Mouse (Mus musculus) Muller cell, postnatal 12 days (primary cell): ENCODE measurements around the gene Caly.

Experiments used
- DNase-seq: peaks from one replicate; pipeline ENCODE4 v3.0.0-alpha.2; 2015; ENCODE audit errors: inconsistent ontology term

Gene Caly

DNA sequence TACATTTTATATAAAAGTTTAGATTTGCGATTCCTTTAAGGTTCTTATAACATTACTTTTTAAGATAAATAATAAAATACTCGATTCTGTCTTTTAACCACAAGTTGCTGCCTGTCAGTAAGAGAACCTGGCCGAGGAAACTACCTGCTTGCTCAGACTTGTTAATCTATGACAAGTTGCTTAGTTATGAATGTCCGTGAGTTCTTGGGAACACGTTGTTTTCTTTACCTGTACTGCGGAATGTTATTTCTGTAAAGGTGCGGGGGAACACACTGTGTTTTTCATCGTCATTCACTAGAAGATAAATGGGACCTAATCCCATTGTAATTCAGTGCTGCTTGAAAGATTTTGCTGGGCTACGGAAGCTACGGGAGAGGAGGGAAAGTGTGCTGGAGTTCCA lies 8.3 kb upstream of the Caly start:
- no peak for DNase-seq

DNA sequence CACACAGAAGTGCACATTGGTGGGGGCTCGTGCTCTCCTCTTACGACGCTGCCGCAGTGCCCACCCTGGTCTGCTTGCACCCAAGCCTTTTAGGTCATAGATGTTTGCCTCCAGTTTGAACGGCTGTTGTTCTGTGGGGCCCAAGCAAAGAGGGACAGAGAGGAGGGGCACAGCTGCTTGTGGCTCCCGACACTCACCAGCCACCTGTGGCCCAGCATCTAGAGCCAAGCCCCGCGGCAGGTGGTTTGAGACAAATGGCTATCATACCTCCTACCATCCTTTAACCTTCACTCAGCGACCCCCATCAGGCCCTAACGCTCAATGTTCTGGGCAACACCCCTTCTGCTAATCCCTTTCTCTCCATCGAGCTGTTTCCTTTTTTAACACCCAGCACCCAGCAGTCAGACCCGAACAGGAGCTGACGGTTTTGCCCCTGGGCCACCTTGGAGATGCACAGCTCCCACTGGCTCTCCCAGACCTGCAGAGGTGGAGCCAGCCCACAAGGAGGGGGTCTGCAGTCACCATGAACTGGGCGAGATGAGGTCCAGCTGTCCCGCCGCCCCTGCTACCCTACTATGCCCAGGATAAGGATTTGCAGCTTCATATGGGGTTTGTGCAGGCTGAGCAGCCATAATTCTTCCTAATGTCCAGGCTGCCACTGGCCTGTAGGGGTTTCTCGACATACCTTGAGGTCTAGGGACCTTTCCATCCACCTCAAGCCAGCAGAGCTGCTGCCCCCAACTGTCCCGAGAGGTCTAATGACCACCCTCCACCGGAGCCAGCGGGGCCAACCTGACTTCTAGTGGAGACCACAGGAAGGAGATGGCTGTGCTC lies 723 bp downstream of the Caly start:
- DNase-seq, result no peak

DNA sequence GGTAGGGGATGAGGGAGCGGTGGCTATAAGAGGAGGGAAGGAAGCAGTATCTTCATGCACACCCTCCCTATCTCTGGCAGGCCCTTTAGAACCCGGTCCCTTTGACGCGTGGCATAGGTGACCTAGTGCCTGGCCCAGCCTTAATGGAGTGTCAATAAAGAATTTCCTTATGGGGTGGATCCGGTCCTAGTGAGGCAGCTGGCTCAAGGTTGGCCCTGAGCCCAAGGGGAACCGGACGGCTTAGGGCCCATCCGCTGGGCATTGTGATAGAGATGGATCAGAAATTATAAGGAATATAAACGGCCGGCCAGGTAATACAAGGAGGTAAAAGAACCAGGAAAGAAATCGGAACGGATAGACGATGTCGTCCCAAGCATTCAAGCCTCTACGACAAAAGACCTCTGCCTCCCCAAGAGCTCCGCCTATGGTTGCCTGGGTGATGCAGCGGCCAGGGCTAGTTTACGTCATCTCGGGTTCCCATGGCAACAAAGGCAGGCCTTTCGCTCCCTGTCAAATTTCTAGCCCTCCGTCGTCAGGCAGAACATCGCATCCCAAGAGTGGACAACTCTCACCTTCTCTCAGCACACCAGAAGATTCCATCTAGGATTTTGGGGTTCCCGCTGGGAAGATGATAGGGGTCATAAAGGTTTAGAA lies 1.7 kb downstream of the Caly start:
- peak; percentile 77 for DNase-seq

DNA sequence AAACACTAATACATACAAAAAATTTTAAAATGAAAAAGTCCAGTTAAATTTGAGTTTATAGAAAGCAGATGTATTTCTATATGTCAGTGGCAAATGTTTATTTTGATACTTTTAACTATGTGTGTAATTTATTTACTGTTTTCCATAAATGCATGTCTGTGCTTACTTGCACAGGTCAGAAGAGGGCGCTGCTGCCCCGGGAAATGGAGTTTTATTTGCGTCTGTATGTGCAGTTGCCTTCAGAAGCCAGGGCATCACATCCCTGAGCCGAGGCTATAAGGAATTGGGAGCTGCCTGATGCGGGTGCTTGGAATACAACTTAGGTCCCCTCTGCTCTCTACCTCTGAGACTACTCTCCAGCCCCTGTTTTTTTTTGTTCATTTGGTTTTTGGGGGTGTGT lies 3.6 kb downstream of the Caly start:
- peak; percentile 66 for DNase-seq

DNA sequence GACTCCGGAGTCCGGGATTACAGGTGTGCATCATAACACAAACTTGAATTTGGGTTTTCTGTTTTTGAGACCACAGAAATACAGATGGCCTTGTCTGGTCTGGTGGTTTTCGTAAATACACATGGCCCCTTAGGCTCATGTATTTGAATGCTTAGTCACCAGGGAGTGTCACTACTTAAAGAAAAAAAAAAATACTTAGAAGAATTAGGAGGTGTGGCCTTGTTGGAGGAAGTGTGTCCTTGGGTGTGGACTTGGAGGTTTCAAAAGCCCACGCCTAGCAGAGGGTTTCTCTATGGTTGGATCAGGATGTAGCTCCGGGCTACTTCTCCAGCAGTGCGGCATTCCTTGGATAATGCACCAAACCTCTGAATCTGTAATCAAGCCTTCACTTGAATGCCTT lies 4.7 kb downstream of the Caly start:
- no peak for DNase-seq

DNA sequence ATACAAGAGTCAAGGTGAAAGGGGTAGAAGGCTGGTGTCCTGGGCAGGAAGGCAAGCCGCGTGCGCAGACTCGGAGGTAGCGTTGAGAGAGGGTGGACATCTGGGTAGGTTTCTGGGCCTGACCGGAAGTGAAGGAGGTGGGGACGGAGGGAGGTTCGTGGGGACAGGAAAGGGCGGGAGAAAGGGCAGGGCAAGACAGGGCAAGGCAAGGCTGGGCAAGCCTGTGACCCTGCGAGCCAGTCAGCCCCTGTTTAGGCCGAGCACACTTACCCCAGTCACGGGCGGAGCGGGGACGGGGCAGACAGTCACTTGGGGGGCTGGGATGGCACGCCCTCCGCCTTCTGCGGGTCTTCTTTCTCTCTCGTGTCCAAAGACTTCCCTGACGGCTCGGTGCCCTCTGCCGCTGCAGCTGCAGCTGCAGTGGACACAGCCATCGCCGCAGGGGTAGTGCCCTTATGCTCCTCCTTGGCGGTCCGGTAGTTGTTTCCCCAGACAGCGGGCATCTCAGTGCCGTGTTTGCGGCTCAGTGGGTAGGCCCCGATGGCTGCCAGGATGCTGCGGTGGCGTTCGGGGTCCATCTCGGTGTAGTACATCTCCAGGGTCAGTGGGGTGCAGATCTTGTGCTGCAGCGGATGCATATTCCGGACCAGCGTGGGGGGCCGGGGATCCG lies 12.2 kb downstream of the Caly start:
- DNase-seq, result no peak

DNA sequence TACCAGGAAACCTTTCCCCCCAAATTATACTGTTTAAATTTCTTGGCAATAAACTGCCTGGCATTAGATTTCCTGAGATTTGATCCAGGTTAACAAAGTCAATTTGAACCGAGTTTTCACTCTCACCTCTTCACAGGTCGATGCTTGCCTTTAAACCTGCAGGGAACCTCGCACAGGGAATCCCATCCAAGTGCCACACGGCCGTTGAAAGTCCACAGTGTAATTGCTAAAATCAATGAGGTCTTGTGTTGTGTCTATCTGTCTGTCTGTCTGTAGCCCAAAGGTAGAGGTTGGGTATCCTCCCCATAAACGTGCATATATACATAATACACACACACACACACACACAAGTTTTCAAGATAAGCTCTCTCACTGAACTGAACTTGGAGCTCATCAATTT lies 15.0 kb downstream of the Caly start:
- no peak for DNase-seq

DNA sequence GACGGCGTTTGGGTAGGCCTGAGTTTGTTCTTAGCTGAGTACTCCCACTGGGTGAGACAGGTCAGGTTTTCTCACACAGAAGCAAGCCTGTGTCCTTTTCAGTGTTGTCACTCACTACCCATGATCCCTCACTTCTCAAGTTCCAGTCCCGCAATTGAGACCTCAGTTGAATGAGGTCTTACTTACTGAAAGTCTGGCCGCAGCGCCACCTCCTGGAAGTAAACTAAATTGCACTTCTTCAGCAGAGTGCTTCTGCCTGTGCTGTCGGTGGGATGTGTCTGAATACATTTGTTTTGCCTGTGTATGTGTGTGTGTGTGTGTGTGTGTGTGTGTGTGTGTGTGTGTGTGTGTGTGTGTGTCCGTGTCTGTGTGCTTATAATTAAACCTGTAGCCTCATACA lies 19.3 kb downstream of the Caly start:
- peak; percentile 43 for DNase-seq

DNA sequence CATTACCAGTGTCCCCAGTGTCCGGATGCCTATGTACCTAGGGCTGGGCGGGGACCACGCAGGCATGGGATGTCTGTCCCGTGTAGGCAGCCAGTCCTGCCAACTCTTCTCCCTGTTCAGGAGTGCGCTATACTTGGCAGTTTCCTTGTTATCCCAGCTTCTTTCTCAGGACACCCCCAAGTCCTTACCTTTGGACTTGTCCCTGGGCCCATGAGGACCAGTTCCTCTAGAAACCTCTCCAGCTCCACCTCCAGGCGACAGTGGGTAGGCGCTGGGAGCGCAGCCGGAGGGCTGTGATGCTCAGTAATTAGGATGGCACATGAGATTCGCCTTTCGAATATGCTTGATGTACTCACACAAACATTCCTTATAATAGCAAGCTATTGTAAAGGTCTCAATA lies 20.0 kb downstream of the Caly start:
- DNase-seq, result peak; percentile 22

DNA sequence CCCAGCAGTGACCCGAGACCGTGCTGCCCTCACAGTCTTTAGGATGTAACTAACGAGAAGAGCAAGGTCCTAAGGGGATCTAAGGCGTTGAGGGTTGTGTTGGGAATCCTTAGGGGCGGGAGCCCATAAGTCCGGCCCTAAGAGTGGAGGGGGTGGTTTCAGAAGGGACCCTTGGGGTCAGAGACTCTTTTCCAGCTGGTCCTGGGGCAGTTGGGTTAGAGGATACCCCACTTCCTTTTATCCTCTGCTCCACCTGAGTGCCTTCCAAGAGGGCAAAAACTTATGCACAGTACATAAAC lies 20.6 kb downstream of the Caly start:
- DNase-seq, result no peak

DNA sequence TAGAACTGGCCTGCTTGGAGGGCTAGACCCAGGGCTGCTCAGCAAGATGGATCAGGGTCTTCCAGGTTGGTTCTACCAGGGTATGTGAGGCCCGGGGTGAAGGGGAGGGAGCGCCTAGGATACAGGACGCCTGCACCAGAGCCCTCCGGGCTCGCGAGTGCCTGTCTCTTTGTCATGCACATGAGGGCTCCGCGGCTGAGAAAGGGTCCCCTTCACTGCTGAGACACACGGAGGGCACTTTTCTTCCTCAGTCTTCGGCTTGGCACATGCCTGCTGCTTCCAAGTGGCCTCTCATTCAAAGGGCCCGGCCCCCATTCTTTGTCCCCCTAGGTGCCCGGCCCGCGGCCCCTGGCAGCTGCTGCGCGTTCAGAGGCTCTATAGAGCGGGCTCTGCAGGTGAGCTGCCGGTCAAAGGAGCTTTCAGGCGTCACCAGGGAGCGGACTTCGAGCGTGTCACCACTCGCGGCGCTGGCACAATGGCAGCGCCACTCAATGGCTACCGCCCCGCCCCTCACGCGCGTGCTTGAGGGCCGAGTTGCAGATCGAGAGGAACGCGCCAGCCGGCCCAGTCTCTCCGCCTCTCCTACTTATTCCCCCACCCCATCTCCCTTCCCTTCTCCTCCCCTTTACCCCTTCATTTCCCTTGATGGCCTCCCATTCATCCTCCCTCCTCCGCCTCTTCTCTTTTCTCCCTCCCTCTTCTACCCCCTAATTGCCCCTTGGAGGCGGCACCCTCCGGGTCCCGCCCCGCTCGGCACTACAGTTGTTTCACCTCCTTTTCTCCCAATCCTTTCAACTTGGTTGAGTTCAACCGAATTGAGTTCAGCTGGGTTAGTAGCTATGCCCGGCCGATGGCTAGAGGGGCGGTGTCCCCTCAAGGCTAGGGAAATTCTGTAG lies 21.2 kb downstream of the Caly start:
- peak; percentile 42 for DNase-seq

DNA sequence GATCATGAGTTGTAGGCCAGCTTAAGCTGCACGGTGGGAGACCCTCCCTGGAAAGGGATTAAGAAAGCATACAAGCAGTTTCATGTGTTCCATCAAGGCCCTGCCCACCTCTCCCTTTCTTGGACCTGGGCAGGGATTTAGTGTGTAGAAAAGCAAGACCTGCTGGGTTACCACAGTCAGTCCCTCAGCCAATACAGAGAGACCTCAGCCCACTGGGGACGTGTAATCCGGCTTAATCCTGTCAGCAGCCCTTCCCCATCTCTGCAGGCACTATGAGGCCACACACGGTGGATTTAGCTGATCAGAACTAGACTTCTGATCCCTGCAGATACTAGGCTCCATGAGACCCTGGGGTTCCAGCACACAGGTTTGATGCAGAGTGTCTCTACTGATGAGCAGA lies 22.7 kb downstream of the Caly start:
- DNase-seq, result no peak

DNA sequence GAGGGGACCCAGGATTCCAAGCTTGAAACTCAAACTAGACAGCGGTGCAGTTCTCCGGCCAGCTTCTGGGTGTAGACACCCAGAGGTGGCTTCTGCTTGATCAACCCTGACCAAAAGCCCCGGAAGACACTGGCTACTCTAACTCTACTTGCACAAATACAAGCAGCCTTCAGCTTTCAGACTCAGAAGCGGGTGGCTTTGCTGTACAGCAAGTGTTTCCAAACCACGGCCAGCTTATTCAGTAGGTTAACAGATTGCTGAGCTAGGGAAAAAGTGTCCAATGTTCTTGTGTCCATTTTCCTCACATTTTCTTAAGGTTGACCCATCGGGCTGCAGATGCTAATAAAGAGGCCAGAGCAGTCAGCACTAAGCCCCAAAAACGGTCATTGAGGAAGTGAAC lies 23.8 kb downstream of the Caly start:
- no peak for DNase-seq

DNA sequence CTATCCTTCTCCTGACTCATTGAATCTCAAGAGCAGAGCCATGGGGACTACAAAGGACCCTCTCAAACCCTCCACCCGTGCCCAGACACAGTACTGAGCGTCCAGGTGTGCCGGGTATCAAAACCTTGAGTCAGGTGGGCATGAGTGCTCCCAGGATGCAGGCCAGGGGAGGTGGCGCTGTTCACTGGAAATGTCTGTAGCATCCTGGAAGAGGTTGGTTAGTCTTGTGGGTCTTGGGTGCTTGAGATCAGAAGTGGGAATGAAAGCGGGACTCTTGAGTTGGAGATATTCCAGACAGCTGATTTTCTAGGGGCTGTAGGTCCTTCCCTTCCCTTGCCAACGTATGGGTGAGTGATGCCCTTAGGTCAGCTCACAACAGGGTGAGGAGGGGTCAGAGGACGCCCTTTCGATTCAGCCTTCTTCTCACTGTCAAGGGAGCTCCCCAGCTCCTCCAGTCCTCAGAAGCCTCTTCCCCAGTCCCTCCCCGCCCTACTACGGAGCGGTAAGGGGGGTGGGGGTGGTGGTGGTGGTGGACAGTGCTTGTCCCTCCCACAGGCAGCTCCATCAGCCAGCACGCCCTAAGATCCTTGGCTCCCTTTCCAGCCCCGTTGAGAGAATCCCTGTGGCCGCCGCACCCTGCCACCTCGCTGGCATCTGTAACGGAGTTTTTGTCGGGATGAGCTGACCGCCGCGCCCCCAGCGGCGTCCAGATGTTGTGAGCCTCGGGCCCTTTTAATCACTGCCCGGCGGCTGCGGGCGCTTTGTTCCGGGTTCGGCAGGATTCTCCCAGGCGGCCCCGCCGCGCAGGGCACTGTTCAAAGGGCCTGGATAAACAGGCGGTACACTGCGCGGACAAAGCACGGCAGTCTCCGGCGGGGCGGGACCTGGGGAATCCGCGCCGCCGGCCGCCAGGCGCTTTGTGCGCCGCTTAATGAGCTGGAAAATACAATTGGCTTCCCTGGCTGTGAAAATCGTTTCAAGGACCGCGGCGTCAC lies 24.6 kb downstream of the Caly start:
- DNase-seq, result peak; percentile 84

DNA sequence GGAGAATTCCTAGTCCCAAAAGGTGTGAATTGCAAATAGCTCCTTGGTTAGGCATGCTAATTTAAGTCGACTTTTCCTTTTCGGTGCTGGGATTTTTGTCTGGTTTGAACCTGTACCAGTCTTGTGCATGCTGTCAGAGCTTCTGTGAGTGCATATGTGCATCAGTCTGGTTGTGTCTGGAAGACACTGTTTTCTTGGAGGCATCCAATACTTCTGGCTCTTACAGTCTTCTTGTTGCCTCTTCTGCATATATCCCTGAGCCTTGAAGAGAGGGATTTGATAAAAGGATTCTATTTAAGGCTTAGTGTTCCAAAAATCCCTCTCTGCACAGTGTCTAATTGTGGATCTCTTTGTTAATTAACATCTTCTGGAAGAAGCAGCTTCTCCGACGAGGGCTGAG lies 28.2 kb downstream of the Caly start:
- DNase-seq, result no peak

DNA sequence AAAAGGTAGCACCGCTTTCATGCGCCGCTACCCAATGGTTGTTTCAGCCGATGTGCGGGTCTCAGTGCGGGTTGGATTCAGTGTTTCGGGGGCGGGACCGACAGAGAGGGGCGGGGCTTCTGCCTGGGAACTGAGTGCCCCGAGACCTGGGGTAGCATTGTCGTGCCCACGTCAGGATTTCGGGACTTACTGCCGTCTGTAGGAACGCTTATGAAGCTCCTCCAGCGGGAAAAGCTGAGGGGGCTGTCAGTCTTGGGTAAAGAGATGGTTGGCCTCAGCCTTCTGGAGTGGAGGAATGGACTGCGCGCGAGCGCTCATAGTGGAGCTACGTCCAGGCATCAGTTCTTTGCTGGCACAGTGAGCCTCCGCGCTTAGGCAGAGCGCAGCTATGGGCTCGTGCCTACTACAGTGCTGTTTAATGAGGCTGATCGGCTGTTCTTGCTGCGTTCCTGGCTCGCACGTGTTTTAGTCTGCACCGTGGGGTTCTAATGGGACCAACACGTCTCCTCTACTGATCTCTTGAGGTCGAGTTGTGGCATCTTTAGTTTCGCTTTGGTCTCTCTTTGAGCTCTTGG lies 33.1 kb downstream of the Caly start:
- peak; percentile 13 for DNase-seq

DNA sequence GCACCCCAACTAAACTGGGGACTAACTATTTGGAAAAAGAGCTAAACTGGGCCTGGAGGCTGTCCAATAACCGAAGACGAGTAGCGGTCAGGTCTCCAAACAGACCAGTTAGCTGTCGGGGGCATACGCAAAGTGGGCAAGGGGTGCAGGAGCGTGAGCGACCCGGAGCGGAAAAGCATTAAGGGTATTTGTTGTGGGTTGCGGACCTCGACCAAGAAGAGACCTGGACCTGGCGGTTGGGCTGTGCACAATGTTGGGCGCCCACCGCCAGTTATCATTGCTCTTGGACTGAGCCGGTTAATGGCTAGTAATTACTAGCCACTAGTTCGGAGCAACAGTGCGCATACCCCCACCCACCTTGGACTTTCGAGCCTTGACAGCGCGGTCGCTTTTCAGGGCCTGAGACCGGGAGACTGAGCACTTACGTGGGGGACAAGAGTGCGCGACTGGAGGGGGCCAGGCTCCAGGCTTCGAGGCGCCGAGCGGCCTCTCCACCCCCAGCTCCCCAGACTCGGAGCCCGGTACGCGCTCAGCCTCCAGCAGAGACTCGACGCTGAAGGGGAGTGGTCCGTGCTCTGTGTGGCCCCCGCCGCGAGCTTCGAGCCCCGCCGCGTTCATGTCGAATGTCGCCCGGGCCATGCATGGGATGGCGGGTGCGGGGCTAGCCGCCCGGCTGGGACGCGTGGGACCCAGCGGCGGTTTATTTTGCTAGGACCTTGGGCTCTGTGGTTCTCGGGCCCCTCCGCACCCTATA lies 33.8 kb downstream of the Caly start, which contains the start of gene Msx3:
Gene Msx3 (minus strand): TSS at position 729 of the 754 bp plus-strand sequence.
- DNase-seq, result no peak

DNA sequence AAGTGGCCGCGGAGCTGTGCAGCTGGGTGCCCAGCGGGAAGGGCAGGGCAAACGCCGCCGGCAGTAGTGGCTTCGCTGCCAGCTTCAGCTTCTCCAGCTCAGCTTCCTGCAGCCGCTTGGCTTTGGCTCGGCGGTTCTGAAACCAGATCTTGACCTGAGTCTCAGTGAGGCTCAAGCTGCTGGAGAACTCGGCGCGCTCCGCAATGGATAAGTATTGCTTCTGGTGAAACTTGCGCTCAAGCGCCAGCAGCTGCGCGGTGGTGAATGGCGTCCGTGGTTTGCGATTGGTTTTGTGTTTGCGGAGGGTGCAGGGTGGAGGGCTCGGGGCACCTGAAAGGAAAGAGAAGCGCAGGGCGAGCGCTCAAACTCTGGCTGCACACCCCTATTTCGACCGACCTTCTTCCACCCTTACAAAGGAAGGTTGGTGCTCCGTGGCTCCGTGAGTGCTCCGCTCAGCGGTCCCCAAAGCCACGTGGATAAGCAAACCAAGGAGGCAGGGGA lies 34.5 kb downstream of the Caly start:
- DNase-seq, result peak; percentile 24

DNA sequence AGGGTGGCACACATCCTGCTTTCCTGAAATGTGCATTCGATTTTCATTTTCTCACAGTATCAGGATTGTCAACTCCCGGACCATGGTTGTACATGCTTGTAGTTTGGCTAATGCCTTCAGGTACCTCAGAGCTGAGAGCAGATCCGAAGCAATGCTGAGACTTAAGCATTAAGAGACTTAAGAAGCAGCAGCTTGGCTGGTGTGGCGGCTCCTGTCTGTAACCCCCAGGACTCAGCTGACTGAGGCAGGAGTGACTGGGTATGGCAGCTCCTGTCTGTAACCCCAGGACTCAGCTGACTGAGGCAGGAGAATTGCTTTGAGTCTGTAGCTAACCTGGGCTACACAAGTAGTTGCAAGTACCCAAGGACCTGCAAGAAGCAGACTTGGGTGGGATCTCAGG lies 36.8 kb downstream of the Caly start:
- DNase-seq, result no peak
